Mouse (Mus musculus) thymus, adult 2 months (tissue): ENCODE measurements around the gene Bcl7b.

Source experiments
- CTCF ChIP-seq: fragments of 200-500 bp; IDR thresholded peaks from 2 replicates; pipeline ENCODE4 v1.5.1; 2012; ENCODE audit warnings: mild to moderate bottlenecking, control low read depth, low read length, moderate library complexity, borderline replicate concordance; ENCODE audit not compliant: control insufficient read depth, poor library complexity, insufficient read depth; ENCODE audit errors: extremely low read depth
- POLR2A ChIP-seq: fragments of 200-500 bp; IDR thresholded peaks from 2 replicates; pipeline ENCODE4 v1.6.1; 2012; ENCODE audit warnings: mild to moderate bottlenecking, low read length, control low read depth, moderate library complexity; ENCODE audit not compliant: control insufficient read depth, poor library complexity, insufficient read depth; ENCODE audit errors: extremely low read depth

- TF ChIP-seq CTCF (no peak), POLR2A (no peak)
These were observed 40.1 kb downstream of the Bcl7b start for GRCm38 (mm10) chr5:135208197-135208596.
